Mouse (Mus musculus) E14TG2a.4 (cell line): ENCODE results near the gene Inava.

Experiments
- CTCF ChIP-seq: conservative IDR thresholded peaks from 2 replicates; pipeline ENCODE4 v1.5.1; 2014; ENCODE audit warnings: low read length
- POU5F1 ChIP-seq: IDR thresholded peaks from 2 replicates; pipeline ENCODE4 v1.6.1; 2014; ENCODE audit warnings: low read length, borderline replicate concordance

- no peak for TF ChIP-seq CTCF
- TF ChIP-seq POU5F1, result no peak
These were observed 6.2 kb downstream of the Inava start for GRCm38 (mm10) chr1:136227870-136228269.
